Mouse (Mus musculus) lung, embryonic 15.5 days (tissue): ENCODE measurements around the gene Tmem200b. TPM values are rescaled to one million over a fixed set of nuclear protein-coding genes. Genes with fewer than 3 reads are reported as not detected.
A peak's percentile ranks its signal among the peaks of the same experiment; 100 is the strongest.

Experiments
- ATAC-seq: fragments of 200-750 bp; cut with Nextera tagmentation; 2 replicates; pipeline ENCODE4 v1.8.0; 2017; ENCODE audit warnings: moderate number of reproducible peaks, borderline replicate concordance; ENCODE audit not compliant: low FRiP score, low TSS enrichment; ENCODE audit errors: extremely low read depth
- H3K27ac ChIP-seq: fragments of 300-500 bp; sonication (generic); 2 replicates; pipeline ENCODE4 v1.5.1; 2015; ENCODE audit warnings: moderate library complexity, mild to moderate bottlenecking, inconsistent platforms
- H3K27me3 ChIP-seq: fragments of 300-500 bp; sonication (generic); 2 replicates; pipeline ENCODE4 v1.6.1; 2015; ENCODE audit warnings: inconsistent platforms
- H3K36me3 ChIP-seq: fragments of 300-500 bp; sonication (generic); 2 replicates; pipeline ENCODE4 v1.6.1; 2015; ENCODE audit warnings: inconsistent platforms
- H3K4me1 ChIP-seq: fragments of 300-500 bp; sonication (generic); 2 replicates; pipeline ENCODE4 v1.6.1; 2015; ENCODE audit warnings: inconsistent platforms
- H3K4me2 ChIP-seq: fragments of 300-500 bp; sonication (generic); 2 replicates; pipeline ENCODE4 v1.6.1; 2015; ENCODE audit warnings: inconsistent platforms, mild to moderate bottlenecking, moderate library complexity
- H3K4me3 ChIP-seq: fragments of 300-500 bp; sonication (generic); 2 replicates; pipeline ENCODE4 v1.5.1; 2015; ENCODE audit warnings: mild to moderate bottlenecking, inconsistent platforms
- H3K9ac ChIP-seq: fragments of 300-500 bp; sonication (generic); 2 replicates; pipeline ENCODE4 v1.6.1; 2015; ENCODE audit warnings: inconsistent platforms
- H3K9me3 ChIP-seq: fragments of 300-500 bp; sonication (generic); 2 replicates; pipeline ENCODE4 v1.6.1; 2016; ENCODE audit warnings: inconsistent platforms
- WGBS: fragments of 180-500 bp; shearing (Covaris S2); methylation state at CpG from one replicate; pipeline ENCODE4 v1.1.7; 2015; 5-methylcytosine and 5-hydroxymethylcytosine counted together
- polyA plus RNA-seq: library from polyadenylated mRNA; unstranded; fragments of >200 nt; fragmentation: Nextera tagmentation; extraction: Ambion mirVana; gene quantifications from 2 replicates; pipeline ENCODE4 v1.2.1, GENCODE M21; 2015

The Tmem200b gene
- polyA plus RNA-seq, 1 experiment from 2014 or later = 1.1 TPM

GRCm38 (mm10) chr4:131920595-131921351 is 798 bp upstream of the Tmem200b start:
- H3K27me3 ChIP-seq = peaks cover 77% of the 10 kb centered on the region
- H3K4me3 ChIP-seq = peak overlapping the region; percentile 65
- H3K4me2 ChIP-seq = peak overlapping the region; percentile 89
- no peaks in the 10 kb centered on the region for H3K9me3 ChIP-seq
- H3K9ac ChIP-seq = peak overlapping the region; percentile 64
- H3K4me1 ChIP-seq = peaks cover 47% of the 10 kb centered on the region
- H3K36me3 ChIP-seq = peaks cover 8% of the 10 kb centered on the region
- WGBS = under 1% methylated on average over 55 of the region's 76 CpGs
- peak; percentile 32; the same call in 1 of the 2 replicates for ATAC-seq
- peak overlapping the region; percentile 78 for H3K27ac ChIP-seq

DNA sequence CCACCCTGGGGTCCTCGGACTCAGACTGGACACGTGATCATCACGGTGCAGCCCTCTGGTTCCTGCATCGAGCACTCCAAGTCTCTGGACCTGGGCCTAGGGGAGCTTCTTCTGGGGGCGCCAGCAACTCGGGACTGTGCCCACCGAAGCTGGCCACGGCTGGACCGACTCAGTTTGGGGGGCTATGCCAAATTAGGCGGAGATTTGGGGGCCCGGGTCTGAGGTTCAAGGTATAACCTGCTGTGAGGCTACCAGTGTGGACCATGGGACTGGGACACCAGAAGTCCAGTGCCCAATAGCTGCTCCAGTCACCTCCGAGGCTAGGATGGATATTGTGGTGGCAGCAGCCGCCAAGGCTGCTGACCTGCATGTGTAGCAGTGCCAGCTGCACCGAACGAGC is 833 bp downstream of the Tmem200b start:
- Histone ChIP-seq H3K4me3 (peak overlapping the region; percentile 65), H3K9me3 (no peaks in the 10 kb centered on the region), H3K4me1 (peaks cover 47% of the 10 kb centered on the region), H3K27ac (no peak overlapping the region), H3K36me3 (peaks cover 12% of the 10 kb centered on the region), H3K27me3 (peaks cover 61% of the 10 kb centered on the region), H3K9ac (no peak overlapping the region), H3K4me2 (peak overlapping the region; percentile 89)
- 58% methylated on average over 15 of the region's 15 CpGs for WGBS
- no peak for ATAC-seq

DNA sequence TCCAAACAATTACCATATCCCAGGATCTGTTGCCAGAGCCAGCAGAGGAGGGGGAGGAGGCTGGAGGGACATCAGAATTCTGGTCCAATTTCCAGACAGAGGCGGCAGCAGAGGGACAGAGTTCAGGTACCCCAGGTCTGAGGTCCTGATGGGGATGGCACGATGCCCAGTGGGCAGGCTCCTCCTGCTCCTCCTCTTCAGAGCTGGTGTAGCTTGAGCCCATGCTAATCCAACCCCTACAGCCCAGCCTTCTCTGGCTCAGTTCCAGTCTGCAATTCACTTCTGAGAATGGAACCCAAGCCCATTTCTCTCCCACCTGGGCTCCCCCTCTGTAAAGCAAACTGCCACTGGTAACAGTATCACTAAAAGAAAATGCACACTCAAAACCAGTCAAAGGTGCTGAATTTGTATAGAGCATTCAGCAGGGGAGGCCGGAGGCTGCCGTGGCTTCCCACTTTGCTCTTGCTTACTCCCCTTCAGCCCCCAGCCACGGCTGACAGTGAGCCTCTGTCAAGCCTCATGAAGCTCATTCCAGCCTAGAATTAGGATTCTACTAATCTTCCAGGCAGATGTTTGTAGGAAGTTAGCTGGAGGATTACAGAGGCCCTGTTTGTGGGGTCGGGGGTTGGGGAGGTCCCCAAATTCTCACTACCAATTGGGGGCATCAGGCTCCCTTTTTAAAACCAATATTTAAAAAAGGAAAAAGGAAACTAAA is 2.7 kb downstream of the Tmem200b start:
- Histone ChIP-seq H3K9ac (no peak overlapping the region), H3K4me3 (no peak overlapping the region), H3K27ac (no peak overlapping the region), H3K36me3 (peaks cover 20% of the 10 kb centered on the region), H3K9me3 (no peaks in the 10 kb centered on the region), H3K4me2 (no peak overlapping the region), H3K4me1 (peaks cover 38% of the 10 kb centered on the region), H3K27me3 (peaks cover 44% of the 10 kb centered on the region)
- no peak for ATAC-seq
- 55% methylated on average over 6 of the region's 6 CpGs for WGBS

DNA sequence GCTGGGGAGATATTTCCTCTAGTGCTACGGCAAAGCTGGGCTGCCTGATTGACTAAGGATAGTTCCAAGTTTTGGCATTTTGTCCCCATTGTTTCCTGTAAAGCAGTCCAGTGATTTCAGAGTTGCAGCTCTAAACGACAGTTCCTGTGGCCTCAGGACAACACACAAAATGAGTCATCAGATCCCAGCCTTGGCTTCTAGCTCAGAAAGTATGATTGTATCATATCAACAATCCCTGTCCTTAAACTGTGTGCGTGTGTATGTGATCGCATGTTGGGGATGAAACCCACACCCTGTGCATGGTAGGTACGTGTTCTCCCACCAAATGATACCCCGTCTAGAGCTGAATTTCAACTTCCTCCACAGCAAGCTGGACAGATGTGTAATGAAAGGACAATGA is 7.6 kb downstream of the Tmem200b start:
- Histone ChIP-seq H3K27ac (no peak overlapping the region), H3K9ac (no peak overlapping the region), H3K4me2 (no peak overlapping the region), H3K36me3 (peaks cover 46% of the 10 kb centered on the region), H3K9me3 (no peaks in the 10 kb centered on the region), H3K27me3 (no peaks in the 10 kb centered on the region), H3K4me3 (no peak overlapping the region), H3K4me1 (no peaks in the 10 kb centered on the region; the same call in 1 of the 2 replicates)
- ATAC-seq = no peak
- WGBS = 85% methylated on average over 6 of the region's 6 CpGs

DNA sequence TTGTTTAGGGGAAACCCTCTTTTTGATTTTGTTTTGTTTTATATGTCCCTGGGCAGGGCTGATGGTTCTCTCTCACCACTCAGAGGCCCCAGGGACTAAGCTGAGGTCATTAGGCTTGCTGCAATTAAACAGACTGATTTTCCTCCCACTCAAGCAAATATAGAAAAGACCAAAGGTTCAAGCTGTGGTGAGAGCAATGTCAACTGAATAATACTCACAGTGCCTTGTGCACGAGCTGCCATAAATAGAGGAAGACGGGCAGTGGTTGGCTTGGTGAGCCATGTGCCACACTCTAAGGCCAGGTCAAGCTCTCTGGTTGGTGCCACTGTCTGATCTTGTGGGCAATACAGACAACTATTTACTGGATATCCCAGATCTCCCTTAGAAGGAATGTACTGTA is 17.9 kb downstream of the Tmem200b start:
- Histone ChIP-seq H3K27ac (no peak overlapping the region), H3K4me1 (no peaks in the 10 kb centered on the region), H3K9me3 (no peaks in the 10 kb centered on the region), H3K4me2 (no peak overlapping the region), H3K36me3 (peaks cover under 1% of the 10 kb centered on the region; the same call in 1 of the 2 replicates), H3K27me3 (no peaks in the 10 kb centered on the region), H3K4me3 (no peak overlapping the region), H3K9ac (no peak overlapping the region)
- ATAC-seq = no peak
- 78% methylated on average over 2 of the region's 2 CpGs for WGBS

- no peak for ATAC-seq
- no peaks in the 10 kb centered on the region for H3K9me3 ChIP-seq
- H3K27me3 ChIP-seq = no peaks in the 10 kb centered on the region
- H3K27ac ChIP-seq = no peak overlapping the region
- no peak overlapping the region for H3K4me2 ChIP-seq
- H3K4me3 ChIP-seq = no peak overlapping the region
- no peak overlapping the region for H3K9ac ChIP-seq
- H3K36me3 ChIP-seq = no peaks in the 10 kb centered on the region; the same call in 1 of the 2 replicates
- H3K4me1 ChIP-seq = peaks cover 5% of the 10 kb centered on the region; the same call in 1 of the 2 replicates
- WGBS = 92% methylated on average over 4 of the region's 4 CpGs
These were observed 19.3 kb downstream of the Tmem200b start for GRCm38 (mm10) chr4:131940846-131941245.

GRCm38 (mm10) chr4:131947848-131948247 is 26.3 kb downstream of the Tmem200b start:
- H3K36me3 ChIP-seq = peaks cover 2% of the 10 kb centered on the region; the same call in 1 of the 2 replicates
- ATAC-seq = no peak
- H3K4me1 ChIP-seq = peaks cover 6% of the 10 kb centered on the region; the same call in 1 of the 2 replicates
- H3K4me2 ChIP-seq = no peak overlapping the region
- H3K9ac ChIP-seq = no peak overlapping the region
- no peak overlapping the region for H3K27ac ChIP-seq
- no peak overlapping the region for H3K4me3 ChIP-seq
- WGBS = 92% methylated on average over 11 of the region's 11 CpGs
- H3K27me3 ChIP-seq = no peaks in the 10 kb centered on the region
- no peaks in the 10 kb centered on the region for H3K9me3 ChIP-seq

- Histone ChIP-seq H3K27me3 (no peaks in the 10 kb centered on the region), H3K4me2 (no peak overlapping the region), H3K36me3 (peaks cover 12% of the 10 kb centered on the region; the same call in 1 of the 2 replicates), H3K9ac (no peak overlapping the region), H3K27ac (no peak overlapping the region), H3K4me1 (peaks cover 6% of the 10 kb centered on the region; the same call in 1 of the 2 replicates), H3K4me3 (no peak overlapping the region), H3K9me3 (no peaks in the 10 kb centered on the region)
- no peak for ATAC-seq
- 32% methylated on average over 5 of the region's 5 CpGs for WGBS
These were observed 28.3 kb downstream of the Tmem200b start for GRCm38 (mm10) chr4:131949903-131950302.

DNA sequence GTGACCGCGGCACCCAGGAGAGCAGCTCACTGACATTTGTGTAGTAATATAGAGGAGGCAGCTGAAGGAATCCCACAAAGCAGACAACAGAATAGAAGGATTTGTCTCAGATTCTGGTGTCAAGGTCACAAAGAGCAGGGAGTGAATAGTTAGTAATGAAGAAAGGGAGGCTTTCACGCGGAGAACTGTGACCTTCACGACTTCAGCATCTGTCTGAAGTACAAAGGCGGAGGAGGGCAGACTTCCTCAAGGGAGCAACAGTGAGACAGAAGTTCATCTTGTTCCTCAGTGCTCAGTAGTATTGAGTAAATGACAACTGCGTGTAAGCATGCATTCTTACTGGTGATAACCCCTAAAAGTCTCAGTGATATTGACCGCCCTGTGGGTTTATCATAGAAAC is 29.1 kb downstream of the Tmem200b start:
- Histone ChIP-seq H3K4me1 (peaks cover 3% of the 10 kb centered on the region; the same call in 1 of the 2 replicates), H3K27me3 (no peaks in the 10 kb centered on the region), H3K9me3 (no peaks in the 10 kb centered on the region), H3K4me2 (no peak overlapping the region), H3K4me3 (no peak overlapping the region), H3K36me3 (peaks cover 15% of the 10 kb centered on the region; the same call in 1 of the 2 replicates), H3K9ac (no peak overlapping the region), H3K27ac (no peak overlapping the region)
- 77% methylated on average over 8 of the region's 8 CpGs for WGBS
- no peak for ATAC-seq

DNA sequence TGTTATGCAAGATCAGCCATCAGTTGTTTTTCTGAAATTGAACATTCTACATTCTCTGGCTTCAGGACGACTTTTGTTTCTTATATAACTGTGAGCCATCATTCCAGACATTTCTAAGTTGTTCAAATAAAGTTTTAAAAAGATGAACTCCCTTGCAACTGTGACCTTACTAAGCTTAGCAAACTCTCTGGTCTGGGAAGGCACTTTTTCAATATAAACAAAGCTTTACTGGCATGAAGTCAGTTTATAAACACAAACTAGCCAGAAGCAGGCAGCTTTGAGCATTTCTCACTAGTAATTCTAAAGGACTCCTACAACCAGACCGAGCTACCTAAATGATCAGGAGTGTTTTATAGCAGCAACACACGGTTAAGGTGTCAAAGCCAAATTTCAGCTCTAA is 35.6 kb downstream of the Tmem200b start:
- no peak for ATAC-seq
- H3K9me3 ChIP-seq = no peaks in the 10 kb centered on the region
- no peak overlapping the region for H3K9ac ChIP-seq
- H3K27ac ChIP-seq = peak overlapping the region; percentile 2; the same call in 1 of the 2 replicates
- no peak overlapping the region for H3K4me2 ChIP-seq
- 49% methylated on average over 3 of the region's 3 CpGs for WGBS
- H3K36me3 ChIP-seq = peaks cover 21% of the 10 kb centered on the region
- no peaks in the 10 kb centered on the region for H3K27me3 ChIP-seq
- no peaks in the 10 kb centered on the region; the same call in 1 of the 2 replicates for H3K4me1 ChIP-seq
- no peak overlapping the region for H3K4me3 ChIP-seq

DNA sequence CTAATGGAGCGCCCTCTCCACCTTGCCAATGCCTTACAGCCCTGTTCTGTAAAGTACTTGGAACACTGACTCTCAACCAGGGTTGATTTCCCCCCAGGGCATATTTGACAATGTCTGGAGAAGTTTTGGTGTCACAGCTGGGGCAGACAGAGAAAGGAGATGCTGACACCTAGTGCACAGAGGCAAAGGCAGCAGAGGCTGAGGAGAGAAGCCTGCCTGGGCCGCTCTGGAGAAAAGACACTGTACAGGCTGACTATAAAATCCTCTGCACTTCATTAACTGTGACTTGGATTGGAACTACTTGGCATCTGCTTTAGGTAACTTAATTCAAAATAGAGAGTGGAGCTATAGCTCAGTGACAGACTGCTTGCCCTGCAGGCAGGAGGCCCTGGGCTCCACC is 47.3 kb downstream of the Tmem200b start:
- H3K9ac ChIP-seq = no peak overlapping the region
- WGBS = 82% methylated on average over 2 of the region's 2 CpGs
- no peak overlapping the region for H3K27ac ChIP-seq
- H3K4me2 ChIP-seq = no peak overlapping the region
- no peak for ATAC-seq
- no peak overlapping the region for H3K4me3 ChIP-seq
- no peaks in the 10 kb centered on the region for H3K27me3 ChIP-seq
- H3K9me3 ChIP-seq = no peaks in the 10 kb centered on the region
- H3K36me3 ChIP-seq = peaks cover 39% of the 10 kb centered on the region
- H3K4me1 ChIP-seq = no peaks in the 10 kb centered on the region
